Mouse (Mus musculus) adrenal gland, adult 8-10 months (tissue): ENCODE results near the gene Lclat1. TPM values are rescaled to one million over a fixed set of nuclear protein-coding genes. Genes with fewer than 3 reads are reported as not detected.

Experiments
- DNase-seq: peaks from one replicate; pipeline ENCODE4 v3.0.0; 2022
- total RNA-seq, 4 experiments: library from RNA; stranded (reverse); gene quantifications; 2 replicates each; pipeline ENCODE4 v1.2.4; 2022

Gene Lclat1
- total RNA-seq, 4 experiments from 2014 or later = 40.9 to 45.9 (median 42.3) TPM

DNA sequence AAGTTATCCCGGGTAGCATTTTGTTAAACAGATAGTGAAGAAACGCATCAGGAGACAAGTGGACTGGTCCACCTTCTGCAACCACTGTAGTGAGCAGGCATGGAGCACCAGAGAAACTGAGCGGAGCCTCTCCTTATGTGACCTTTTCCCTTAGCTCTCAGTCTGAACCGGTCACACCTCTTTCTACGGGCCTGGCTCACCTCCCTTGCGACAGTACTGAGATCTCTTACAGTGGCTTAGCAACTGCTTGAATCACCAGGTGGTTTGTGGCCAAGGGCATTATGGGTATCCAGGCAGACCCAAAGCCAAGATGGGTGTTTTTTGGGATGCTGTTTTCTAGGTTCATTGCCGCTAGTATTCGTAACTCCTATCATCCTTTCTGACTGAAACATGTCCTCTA, 16.4 kb upstream of the Lclat1 start:
- no peak for DNase-seq

GRCm38 (mm10) chr17:73092103-73093097, 15.4 kb upstream of the Lclat1 start:
- DNase-seq = no peak

GRCm38 (mm10) chr17:73095070-73095469, 12.7 kb upstream of the Lclat1 start:
- DNase-seq = no peak

DNA sequence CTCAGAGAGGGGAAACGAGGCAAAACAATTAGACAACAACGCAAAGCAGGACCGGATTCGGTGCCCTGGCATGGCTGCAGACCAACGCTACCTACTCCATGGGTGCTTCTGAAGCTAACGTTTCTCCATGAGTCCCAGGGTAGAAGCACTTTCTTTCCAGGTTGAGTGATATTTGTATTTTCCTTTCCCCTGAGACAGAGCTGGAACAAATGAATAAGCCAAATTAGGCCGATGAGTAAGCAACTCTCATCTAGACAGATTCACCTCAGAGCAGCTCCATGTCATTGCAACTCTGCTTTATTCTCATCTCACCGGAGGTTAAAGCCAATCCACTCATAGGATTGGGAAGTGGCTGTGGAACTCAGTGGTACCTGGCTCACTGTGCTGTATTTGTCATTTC, 12.2 kb upstream of the Lclat1 start:
- no peak for DNase-seq

GRCm38 (mm10) chr17:73096484-73096883, 11.3 kb upstream of the Lclat1 start:
- no peak for DNase-seq

DNA sequence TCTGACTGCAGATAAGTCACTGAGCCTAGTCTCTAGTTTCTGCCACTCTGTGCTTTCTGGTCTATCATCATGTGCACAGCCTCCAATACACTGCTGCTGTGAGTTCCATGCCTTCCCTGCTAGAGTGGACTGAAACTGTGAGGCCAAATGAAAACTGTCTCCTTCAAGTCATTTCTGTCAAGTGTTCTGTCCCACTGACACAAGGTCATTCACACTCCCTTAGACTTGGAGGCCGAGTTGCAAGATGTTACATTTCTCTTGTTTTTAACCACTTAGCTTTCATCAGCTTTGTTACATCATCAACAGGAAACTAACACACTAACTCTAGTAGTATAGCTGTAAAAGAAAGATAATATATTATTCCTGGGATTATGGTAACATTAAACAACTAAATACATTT, 9.1 kb upstream of the Lclat1 start:
- no peak for DNase-seq

DNA sequence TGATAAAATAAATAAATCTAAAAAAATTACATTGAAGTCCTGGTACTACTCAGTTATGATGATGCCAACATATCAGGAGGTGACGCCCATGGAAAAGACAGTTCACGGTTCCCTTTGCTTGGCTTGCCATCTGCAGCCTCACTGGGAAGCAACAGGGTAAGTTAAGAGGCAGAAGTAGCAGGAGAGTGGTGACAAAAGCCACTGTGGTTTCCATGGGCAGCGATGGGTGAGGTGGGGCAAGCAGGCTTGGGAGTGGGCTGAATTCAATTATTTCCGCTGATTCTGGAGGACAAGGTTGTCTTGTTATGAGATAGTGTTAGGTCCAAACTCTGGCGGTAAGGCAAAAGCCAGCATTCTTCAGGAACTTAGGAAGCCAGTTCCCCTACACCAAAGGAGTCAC, 7.4 kb upstream of the Lclat1 start:
- DNase-seq = no peak

GRCm38 (mm10) chr17:73102538-73102937, 5.2 kb upstream of the Lclat1 start:
- no peak for DNase-seq

GRCm38 (mm10) chr17:73108170-73108887, 544 bp downstream of the Lclat1 start:
- no peak for DNase-seq

GRCm38 (mm10) chr17:73108888-73109259, 1.1 kb downstream of the Lclat1 start:
- DNase-seq = no peak

GRCm38 (mm10) chr17:73112128-73112527, 4.3 kb downstream of the Lclat1 start:
- no peak for DNase-seq

- no peak for DNase-seq
Observed at GRCm38 (mm10) chr17:73112601-73113000, 4.8 kb downstream of the Lclat1 start.

GRCm38 (mm10) chr17:73113230-73113629, 5.4 kb downstream of the Lclat1 start:
- DNase-seq = no peak

DNA sequence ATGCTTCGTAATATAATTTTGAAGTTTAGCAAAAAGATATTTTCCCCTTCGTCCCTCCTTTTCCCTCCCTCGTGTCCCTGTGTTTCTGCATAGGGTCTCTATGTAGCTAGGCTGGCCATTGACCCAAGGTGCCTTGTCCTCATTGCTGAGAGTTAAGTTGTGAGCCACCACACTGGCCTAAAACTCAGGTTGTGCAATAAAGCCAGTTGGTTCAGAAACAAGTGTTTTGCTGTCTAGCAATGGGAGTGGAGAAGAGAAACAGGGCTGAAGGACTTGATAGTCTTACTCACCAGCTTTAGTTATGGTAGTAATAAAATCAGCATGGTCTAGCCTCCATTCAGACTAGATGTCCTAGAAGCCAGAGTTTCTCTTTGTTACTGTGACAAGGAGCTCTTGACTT, 10.3 kb downstream of the Lclat1 start:
- DNase-seq = no peak

GRCm38 (mm10) chr17:73118702-73119101, 10.9 kb downstream of the Lclat1 start:
- no peak for DNase-seq

- DNase-seq = no peak
Observed at GRCm38 (mm10) chr17:73119150-73119549, 11.4 kb downstream of the Lclat1 start.

- DNase-seq = no peak
Observed at GRCm38 (mm10) chr17:73120545-73120944, 12.8 kb downstream of the Lclat1 start.

DNA sequence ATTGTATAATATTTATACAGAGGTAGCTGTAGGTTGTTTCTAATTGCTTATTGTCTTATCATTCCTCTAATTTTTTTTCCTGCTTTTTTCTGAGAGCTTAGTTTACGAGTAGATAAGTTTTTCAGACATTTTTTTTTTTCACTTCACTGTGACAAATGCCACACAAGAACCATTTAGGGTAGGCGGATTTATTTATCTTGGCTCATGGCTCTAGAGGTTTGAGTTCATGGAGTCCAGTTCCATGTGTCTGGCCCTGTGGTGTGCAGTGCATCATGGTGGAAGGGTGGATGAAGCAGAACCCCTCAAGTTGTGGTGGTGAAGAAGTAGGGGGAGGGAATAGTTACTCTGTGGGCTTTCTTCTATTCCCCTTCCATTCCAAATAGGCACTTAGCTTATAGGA, 13.9 kb downstream of the Lclat1 start:
- DNase-seq = no peak

- DNase-seq = no peak
Observed at GRCm38 (mm10) chr17:73126349-73126748, 18.6 kb downstream of the Lclat1 start.

DNA sequence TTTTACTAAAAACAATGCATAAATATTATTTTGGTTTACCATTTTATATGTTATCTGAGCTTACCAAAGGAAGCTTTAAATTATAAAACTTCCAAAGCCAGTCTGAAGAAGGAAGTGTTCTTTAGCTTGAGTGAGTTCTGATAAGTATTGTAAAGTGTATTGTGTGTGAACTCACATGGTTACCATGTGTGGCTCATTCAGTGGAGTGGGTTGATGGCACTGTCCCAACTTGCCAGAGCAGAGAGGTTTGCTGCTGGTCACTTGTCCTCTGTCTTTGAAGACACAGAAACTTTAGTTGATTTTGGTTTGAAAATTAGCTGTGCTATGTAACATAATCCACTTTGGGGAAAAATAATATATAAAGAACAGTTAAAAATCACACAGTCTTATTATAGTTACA, 19.1 kb downstream of the Lclat1 start:
- DNase-seq = no peak

DNA sequence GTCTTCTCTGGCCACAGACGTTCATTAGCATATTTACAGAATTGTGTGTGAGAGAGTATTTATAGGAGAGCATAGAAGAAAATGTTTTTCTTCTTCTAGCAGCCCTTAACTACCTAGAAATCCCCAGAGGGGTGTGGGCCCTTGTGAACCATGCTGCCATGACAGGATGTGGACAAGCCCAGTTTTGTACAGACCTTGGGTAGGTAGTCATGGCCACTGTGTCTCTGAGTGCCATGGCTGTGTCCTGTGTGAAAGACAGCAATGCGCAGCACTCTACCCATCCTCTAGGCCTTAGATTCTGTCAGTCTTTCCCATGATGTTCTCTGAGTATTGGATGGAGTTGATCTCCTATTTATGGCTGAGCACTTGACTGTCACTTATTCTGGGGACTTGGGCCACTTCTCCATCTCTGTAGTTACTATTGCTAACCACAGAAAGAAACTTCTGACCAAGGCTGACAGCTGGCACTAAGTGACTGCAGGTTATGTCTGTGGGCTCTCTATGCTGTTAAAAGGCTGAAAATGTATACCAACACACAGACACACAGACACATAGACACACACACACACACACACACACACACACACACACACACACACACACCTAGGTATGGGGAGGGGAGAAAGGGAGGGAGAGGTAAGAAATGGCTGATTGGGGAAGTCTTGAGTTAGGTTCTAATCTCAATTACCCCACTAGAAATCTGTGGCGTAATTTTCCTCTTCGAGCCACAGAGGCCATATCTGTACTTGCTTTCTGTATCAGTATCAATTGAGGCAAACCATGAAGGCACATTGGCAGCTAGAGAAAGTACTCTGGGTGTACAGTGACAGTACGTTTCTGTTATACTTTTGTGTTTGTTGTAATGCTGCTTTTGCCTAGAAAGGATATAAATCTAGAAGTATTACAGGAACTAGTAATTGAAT, 29.0 kb downstream of the Lclat1 start:
- no peak for DNase-seq

- no peak for DNase-seq
Observed at GRCm38 (mm10) chr17:73138217-73138616, 30.4 kb downstream of the Lclat1 start.

DNA sequence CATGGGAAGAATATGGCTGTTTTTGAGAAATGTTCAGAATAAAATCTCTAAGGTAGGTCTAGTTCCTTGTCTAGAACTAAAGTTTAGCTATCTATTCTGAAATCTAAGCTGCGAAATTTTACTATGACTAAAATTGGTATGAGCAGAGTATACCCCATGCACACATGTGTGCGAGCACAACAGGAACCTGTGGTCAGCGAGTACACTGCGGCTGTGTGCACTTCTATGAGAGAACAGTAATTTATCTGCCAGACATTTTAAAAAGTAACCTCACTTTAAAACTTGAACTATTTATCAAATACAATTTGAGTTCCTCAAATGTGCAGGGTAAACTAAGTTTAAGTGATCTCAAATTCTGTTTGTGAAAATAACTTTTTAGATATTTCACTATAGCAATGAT, 34.2 kb downstream of the Lclat1 start:
- no peak for DNase-seq
